Mouse (Mus musculus): Measurements from ENCODE around the gene Itga1. TPM values are rescaled to one million over a fixed set of nuclear protein-coding genes. Genes with fewer than 3 reads are reported as not detected.

Itga1 gene
- total RNA-seq, 2 experiments from 2014 or later, result 25.9 to 32.9 TPM

- DNase-seq (ENCODE audit: low spot score in 2 of 2), result no peak
These were observed 192.2 kb downstream of the Itga1 start for GRCm38 (mm10) chr13:114909514-114909913.

- no peak for DNase-seq (ENCODE audit: low spot score in 2 of 2)
These were observed 193.9 kb downstream of the Itga1 start for GRCm38 (mm10) chr13:114907876-114908275.

Other genes starting within 250 kb of the Itga1 start
- gene Itga2, start 169.9 kb downstream of the Itga1 start, total RNA-seq (2021), result 1 to 10 TPM; 4.5 to 7.5 TPM
- gene Pelo, start 11.8 kb downstream of the Itga1 start, total RNA-seq (2021), result 10 to 100 TPM; 26.7 to 28.7 TPM
- 10 to 100 TPM in 1 of 2 experiments, 1 to 10 TPM in 1; 7.9 to 14.8 TPM for gene Gm49395, start within 50 bp of the Itga1 start, total RNA-seq (2021)